Mouse (Mus musculus): ENCODE data around the gene Slc35c2.

DNA sequence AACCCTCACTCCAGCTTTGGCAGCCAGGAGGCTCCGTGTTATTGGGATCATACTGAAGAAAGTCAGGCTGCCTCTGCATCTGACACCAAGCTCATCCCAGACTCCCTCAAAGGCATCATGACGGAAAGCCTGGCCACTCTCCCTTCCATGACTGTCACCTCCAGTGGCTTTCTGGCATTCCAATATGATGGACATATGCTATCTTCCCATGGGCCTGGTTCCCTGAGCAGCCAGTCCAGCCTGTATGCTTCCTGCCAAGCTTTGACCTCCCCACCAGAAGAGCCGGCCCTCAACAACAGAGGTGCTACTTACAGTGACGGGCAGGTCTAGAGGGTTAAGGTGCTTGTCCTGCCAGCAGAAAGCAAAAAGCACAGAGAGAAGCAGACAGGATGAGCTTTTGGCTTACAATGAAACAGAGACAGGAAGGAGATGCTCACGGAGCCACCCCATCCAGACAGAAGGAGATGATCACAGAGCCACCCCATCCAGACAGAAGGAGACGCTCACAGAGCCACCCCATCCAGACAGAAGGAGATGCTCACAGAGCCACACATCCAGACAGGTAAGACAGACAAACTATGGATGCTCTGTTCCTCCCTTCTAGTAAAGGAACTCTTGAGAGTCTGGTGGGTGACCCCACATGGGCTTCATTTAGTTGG is 15.8 kb upstream of the Slc35c2 start:
- no peak for TF ChIP-seq POLR2A (IDR thresholded peaks at IDR 0.05; ENCODE audit: control insufficient read depth, low read depth, low read length)
- TF ChIP-seq CTCF (IDR thresholded peaks at IDR 0.05; ENCODE audit: control insufficient read depth, insufficient read depth, insufficient replicate concordance, low read depth, low read length), result no peak
